Mouse (Mus musculus) spleen, embryonic (tissue): ENCODE measurements at regions not wholly inside any gene's neighbourhood (a gene's known extent, or its start where the extent isn't known, plus 50 kb on each side); places are given as distances from the start of the nearest gene placed in this dataset.

ENCODE experiments used
- CTCF ChIA-PET: fragments of 350-600 bp; sonication (Branson Sonifier 250); formaldehyde crosslinking; loops from one replicate; lab custom pipeline; 2022; lab: Charles Lee

- CTCF ChIA-PET, result no interaction called here
These were observed 377.6 kb upstream of the Tbx3 start for GRCm38 (mm10) chr5:119292889-119293288.

GRCm38 (mm10) chr5:119299311-119299710 lies 371.2 kb upstream of the Tbx3 start:
- CTCF ChIA-PET, result no interaction called here

GRCm38 (mm10) chr5:119300106-119300505 lies 370.4 kb upstream of the Tbx3 start:
- CTCF ChIA-PET, result no interaction called here

- CTCF ChIA-PET, result no interaction called here
These were observed 368.9 kb upstream of the Tbx3 start for GRCm38 (mm10) chr5:119301539-119301938.

- CTCF ChIA-PET, result no interaction called here
These were observed 365.7 kb upstream of the Tbx3 start for GRCm38 (mm10) chr5:119304721-119305120.

- CTCF ChIA-PET, result no interaction called here
These were observed 362.7 kb upstream of the Tbx3 start for GRCm38 (mm10) chr5:119307768-119308167.

- CTCF ChIA-PET, result no interaction called here
These were observed 360.1 kb upstream of the Tbx3 start for GRCm38 (mm10) chr5:119310178-119310930.

GRCm38 (mm10) chr5:119312808-119313207 lies 357.7 kb upstream of the Tbx3 start:
- CTCF ChIA-PET, result no interaction called here

GRCm38 (mm10) chr5:119315149-119315548 lies 355.3 kb upstream of the Tbx3 start:
- CTCF ChIA-PET, result no interaction called here

- CTCF ChIA-PET, result no interaction called here
These were observed 352.9 kb upstream of the Tbx3 start for GRCm38 (mm10) chr5:119317617-119318016.

GRCm38 (mm10) chr5:119321368-119322144 lies 348.9 kb upstream of the Tbx3 start:
- CTCF ChIA-PET, result no interaction called here

GRCm38 (mm10) chr5:119322411-119322810 lies 348.1 kb upstream of the Tbx3 start:
- CTCF ChIA-PET, result no interaction called here

- CTCF ChIA-PET, result no interaction called here
These were observed 344.7 kb upstream of the Tbx3 start for GRCm38 (mm10) chr5:119325681-119326255.

- CTCF ChIA-PET, result no interaction called here
These were observed 343.6 kb upstream of the Tbx3 start for GRCm38 (mm10) chr5:119326895-119327294.

- CTCF ChIA-PET, result no interaction called here
These were observed 341.5 kb upstream of the Tbx3 start for GRCm38 (mm10) chr5:119328971-119329370.

GRCm38 (mm10) chr5:119329371-119329770 lies 341.1 kb upstream of the Tbx3 start:
- CTCF ChIA-PET, result no interaction called here

GRCm38 (mm10) chr5:119329860-119330259 lies 340.6 kb upstream of the Tbx3 start:
- CTCF ChIA-PET, result no interaction called here

GRCm38 (mm10) chr5:119331461-119331860 lies 339.0 kb upstream of the Tbx3 start:
- CTCF ChIA-PET, result no interaction called here

GRCm38 (mm10) chr5:119332621-119333020 lies 337.8 kb upstream of the Tbx3 start:
- CTCF ChIA-PET, result no interaction called here

GRCm38 (mm10) chr5:119335211-119335610 lies 335.3 kb upstream of the Tbx3 start:
- CTCF ChIA-PET, result no interaction called here

- CTCF ChIA-PET, result no interaction called here
These were observed 334.5 kb upstream of the Tbx3 start for GRCm38 (mm10) chr5:119335979-119336378.

- CTCF ChIA-PET, result no interaction called here
These were observed 332.7 kb upstream of the Tbx3 start for GRCm38 (mm10) chr5:119337739-119338138.

- CTCF ChIA-PET, result no interaction called here
These were observed 331.8 kb upstream of the Tbx3 start for GRCm38 (mm10) chr5:119338711-119339110.
